Mouse (Mus musculus) embryonic facial prominence, embryonic 15.5 days (tissue): Measurements from ENCODE around the gene Lgr6. TPM values are rescaled to one million over a fixed set of nuclear protein-coding genes. Genes with fewer than 3 reads are reported as not detected.

Experiments
- ATAC-seq: fragments of 200-750 bp; cut with Nextera tagmentation; 2 replicates; pipeline ENCODE4 v1.8.0; 2017; ENCODE audit warnings: low read depth, moderate TSS enrichment; ENCODE audit not compliant: insufficient number of reproducible peaks, low FRiP score, low TSS enrichment
- H3K27ac ChIP-seq: fragments of 300-500 bp; sonication (generic); replicated peaks from 2 replicates; pipeline ENCODE4 v1.5.1; 2015; ENCODE audit warnings: mild to moderate bottlenecking, inconsistent platforms
- H3K27me3 ChIP-seq: fragments of 300-500 bp; sonication (generic); 2 replicates; pipeline ENCODE4 v1.6.1; 2015; ENCODE audit warnings: inconsistent platforms
- H3K36me3 ChIP-seq: fragments of 300-500 bp; sonication (generic); 2 replicates; pipeline ENCODE4 v1.6.1; 2015; ENCODE audit warnings: mild to moderate bottlenecking, inconsistent platforms
- H3K4me1 ChIP-seq: fragments of 300-500 bp; sonication (generic); 2 replicates; pipeline ENCODE4 v1.6.1; 2015; ENCODE audit warnings: inconsistent platforms
- H3K4me2 ChIP-seq: fragments of 300-500 bp; sonication (generic); replicated peaks from 2 replicates; pipeline ENCODE4 v1.6.1; 2015; ENCODE audit warnings: mild to moderate bottlenecking, inconsistent platforms
- H3K4me3 ChIP-seq: fragments of 300-500 bp; sonication (generic); replicated peaks from 2 replicates; pipeline ENCODE4 v1.5.1; 2015; ENCODE audit warnings: mild to moderate bottlenecking, inconsistent platforms
- H3K9ac ChIP-seq: fragments of 300-500 bp; sonication (generic); 2 replicates; pipeline ENCODE4 v1.6.1; 2015; ENCODE audit warnings: inconsistent platforms
- H3K9me3 ChIP-seq: fragments of 300-500 bp; sonication (generic); replicated peaks from 2 replicates; pipeline ENCODE4 v1.6.1; 2016; ENCODE audit warnings: inconsistent platforms
- WGBS: fragments of 180-500 bp; shearing (Covaris S2); methylation state at CpG from one replicate; pipeline ENCODE4 v1.1.7; 2015; 5-methylcytosine and 5-hydroxymethylcytosine counted together
- polyA plus RNA-seq: library from polyadenylated mRNA; unstranded; fragments of >200 nt; fragmentation: Nextera tagmentation; extraction: Ambion mirVana; gene quantifications from 2 replicates; pipeline ENCODE4 v1.2.1, GENCODE M21; 2015

Lgr6 gene
- polyA plus RNA-seq, 1 experiment from 2014 or later, result 14.2 TPM

DNA sequence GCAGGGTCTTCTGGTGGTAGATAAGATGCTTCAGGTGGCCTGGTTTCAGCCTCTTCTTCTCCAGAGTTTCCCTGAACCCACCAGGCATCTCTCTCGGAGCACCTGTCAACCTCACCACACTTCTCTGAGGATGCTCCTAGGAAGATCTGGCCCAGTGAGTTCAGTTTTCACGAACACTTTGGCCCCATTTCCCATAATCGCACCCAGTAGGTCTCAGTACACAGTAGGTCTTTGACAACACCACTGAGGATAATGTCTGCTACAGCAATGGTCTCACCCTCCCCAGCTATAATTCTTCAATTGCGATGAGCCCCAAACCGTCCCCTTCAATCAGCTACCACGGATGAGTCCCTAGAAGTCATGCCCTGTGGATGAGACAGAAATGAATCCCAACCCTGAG lies 7.6 kb downstream of the Lgr6 start:
- Histone ChIP-seq H3K27ac (no peak overlapping the region), H3K9ac (no peak overlapping the region), H3K4me1 (peaks cover 52% of the 10 kb centered on the region), H3K9me3 (no peaks in the 10 kb centered on the region), H3K4me2 (no peak overlapping the region), H3K27me3 (no peaks in the 10 kb centered on the region; the same call in 1 of the 2 replicates), H3K4me3 (no peak overlapping the region), H3K36me3 (no peaks in the 10 kb centered on the region)
- 88% methylated on average over 6 of the region's 6 CpGs for WGBS
- ATAC-seq, result no peak

DNA sequence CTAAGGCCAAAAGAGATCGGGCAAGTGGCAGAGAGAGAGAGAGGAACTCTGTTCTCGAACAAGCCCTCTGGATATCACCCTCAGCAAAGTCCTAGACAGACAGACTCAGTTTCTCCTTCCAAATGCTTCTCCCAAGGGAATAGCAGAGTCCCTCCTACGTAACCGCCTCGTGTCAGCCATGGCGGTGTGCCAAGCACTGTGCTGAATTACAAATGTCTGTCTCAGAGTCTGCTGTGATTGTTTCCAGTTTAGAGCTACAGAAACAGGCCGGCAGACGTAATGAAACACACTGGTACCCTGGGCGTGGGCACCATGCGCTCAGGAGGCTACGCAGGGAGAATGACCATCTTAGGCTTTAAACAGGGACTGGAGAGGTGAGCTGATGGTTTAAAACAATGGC lies 8.8 kb downstream of the Lgr6 start:
- no peak for ATAC-seq
- H3K4me2 ChIP-seq, result no peak overlapping the region
- H3K27ac ChIP-seq, result no peak overlapping the region
- no peak overlapping the region for H3K9ac ChIP-seq
- H3K4me1 ChIP-seq, result peaks cover 48% of the 10 kb centered on the region
- no peak overlapping the region for H3K4me3 ChIP-seq
- WGBS, result 51% methylated on average over 11 of the region's 11 CpGs
- H3K36me3 ChIP-seq, result no peaks in the 10 kb centered on the region
- no peaks in the 10 kb centered on the region for H3K9me3 ChIP-seq
- no peaks in the 10 kb centered on the region; the same call in 1 of the 2 replicates for H3K27me3 ChIP-seq

DNA sequence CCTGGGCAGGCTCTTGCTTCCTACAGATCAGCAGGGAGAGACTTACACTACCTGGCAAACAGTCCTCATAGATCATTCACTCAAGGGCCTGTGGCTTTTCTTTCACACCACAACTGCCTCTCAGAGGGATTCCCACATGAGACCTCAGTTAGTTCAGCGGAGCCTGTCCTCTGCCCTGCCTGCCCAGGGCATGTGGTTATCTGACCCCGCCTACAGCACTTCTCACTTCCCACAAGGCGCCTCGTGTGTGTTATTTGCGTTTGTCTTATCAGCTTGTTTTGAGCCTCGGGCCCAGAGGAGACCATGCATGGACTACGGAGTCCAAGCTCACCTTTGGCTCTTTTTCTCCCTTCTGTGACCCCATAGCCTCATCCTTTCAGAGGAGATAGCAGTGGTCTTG lies 9.9 kb downstream of the Lgr6 start:
- H3K9me3 ChIP-seq, result no peaks in the 10 kb centered on the region
- H3K4me1 ChIP-seq, result peaks cover 39% of the 10 kb centered on the region
- H3K9ac ChIP-seq, result no peak overlapping the region
- WGBS, result 47% methylated on average over 7 of the region's 7 CpGs
- H3K36me3 ChIP-seq, result no peaks in the 10 kb centered on the region
- no peak overlapping the region for H3K27ac ChIP-seq
- no peak overlapping the region for H3K4me3 ChIP-seq
- no peak for ATAC-seq
- H3K4me2 ChIP-seq, result no peak overlapping the region
- H3K27me3 ChIP-seq, result no peaks in the 10 kb centered on the region; the same call in 1 of the 2 replicates

DNA sequence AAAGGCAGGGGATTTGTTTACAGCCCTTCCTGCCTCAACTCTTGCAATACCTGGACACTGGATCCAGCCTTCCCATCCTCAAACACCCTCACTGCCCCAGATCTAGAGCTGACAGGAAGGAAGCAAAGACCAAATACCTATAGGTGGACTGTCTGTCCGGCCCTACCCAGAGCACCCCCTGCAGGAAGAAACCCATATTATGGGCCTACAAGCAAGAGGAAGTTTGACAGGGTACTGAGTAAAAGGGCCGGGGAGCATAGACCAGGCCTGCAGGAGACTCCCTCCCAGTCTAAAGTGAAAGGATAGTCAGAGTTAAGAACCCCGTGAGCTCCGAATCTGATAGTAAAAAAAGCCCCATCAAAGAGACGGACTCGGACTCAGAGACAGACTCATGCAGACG lies 10.4 kb downstream of the Lgr6 start:
- no peak overlapping the region for H3K9ac ChIP-seq
- H3K27ac ChIP-seq, result no peak overlapping the region
- no peak for ATAC-seq
- H3K36me3 ChIP-seq, result no peaks in the 10 kb centered on the region
- H3K4me2 ChIP-seq, result no peak overlapping the region
- H3K27me3 ChIP-seq, result peaks cover 4% of the 10 kb centered on the region; the same call in 1 of the 2 replicates
- no peaks in the 10 kb centered on the region for H3K9me3 ChIP-seq
- WGBS, result 73% methylated on average over 7 of the region's 7 CpGs
- no peak overlapping the region for H3K4me3 ChIP-seq
- H3K4me1 ChIP-seq, result peaks cover 41% of the 10 kb centered on the region

DNA sequence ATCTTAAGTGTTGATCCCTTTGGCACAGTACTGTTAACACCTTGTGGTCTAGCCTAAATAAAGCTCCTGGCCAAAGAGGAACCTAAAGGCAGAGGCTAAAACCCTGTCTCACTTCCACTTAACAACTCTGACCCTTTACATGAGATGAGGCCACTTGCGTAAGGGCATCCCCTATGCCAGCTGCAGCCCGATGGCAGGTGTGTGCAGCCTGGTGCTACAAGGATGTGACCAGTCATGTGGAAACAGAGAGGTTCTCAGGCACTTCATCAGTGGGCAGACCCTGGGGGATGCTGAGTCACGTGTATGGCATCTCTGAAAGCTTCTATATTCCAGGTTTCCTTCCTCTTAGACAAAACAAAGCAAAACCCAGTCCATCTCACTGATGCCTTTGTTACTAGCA lies 14.2 kb downstream of the Lgr6 start:
- H3K9ac ChIP-seq, result no peak overlapping the region
- no peaks in the 10 kb centered on the region for H3K9me3 ChIP-seq
- peaks cover 17% of the 10 kb centered on the region; the same call in 1 of the 2 replicates for H3K4me1 ChIP-seq
- no peaks in the 10 kb centered on the region for H3K36me3 ChIP-seq
- H3K27me3 ChIP-seq, result peaks cover 21% of the 10 kb centered on the region
- no peak for ATAC-seq
- H3K27ac ChIP-seq, result no peak overlapping the region
- WGBS, result 73% methylated on average over 3 of the region's 3 CpGs
- no peak overlapping the region for H3K4me2 ChIP-seq
- no peak overlapping the region for H3K4me3 ChIP-seq

DNA sequence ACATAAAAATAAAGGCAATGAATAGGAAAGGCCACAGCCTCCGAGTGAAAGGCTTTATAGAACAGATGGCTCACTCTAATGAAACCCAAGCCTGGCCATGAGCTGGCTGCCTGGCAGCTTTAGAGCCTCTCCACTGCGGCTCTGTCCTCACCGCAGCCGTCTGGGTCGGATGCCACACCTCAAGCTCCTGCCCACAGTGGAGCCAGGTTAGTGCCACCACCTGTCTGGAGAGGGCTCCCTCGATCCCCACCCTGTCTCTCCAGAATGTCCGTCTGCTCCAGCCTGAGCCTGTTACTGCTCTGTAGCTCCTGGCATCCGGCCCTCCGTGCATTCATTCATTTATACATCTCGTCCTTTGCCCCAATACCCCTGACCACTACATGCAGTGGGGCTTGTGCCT lies 15.4 kb downstream of the Lgr6 start:
- H3K4me3 ChIP-seq, result no peak overlapping the region
- H3K27ac ChIP-seq, result no peak overlapping the region
- WGBS, result 58% methylated on average over 10 of the region's 10 CpGs
- H3K9ac ChIP-seq, result no peak overlapping the region
- 0 out of 2 replicates have a peak, but pooled peaks have one; percentile 37 for ATAC-seq
- H3K4me2 ChIP-seq, result no peak overlapping the region
- H3K36me3 ChIP-seq, result no peaks in the 10 kb centered on the region
- H3K27me3 ChIP-seq, result peaks cover 34% of the 10 kb centered on the region
- H3K9me3 ChIP-seq, result no peaks in the 10 kb centered on the region
- H3K4me1 ChIP-seq, result peaks cover 18% of the 10 kb centered on the region

DNA sequence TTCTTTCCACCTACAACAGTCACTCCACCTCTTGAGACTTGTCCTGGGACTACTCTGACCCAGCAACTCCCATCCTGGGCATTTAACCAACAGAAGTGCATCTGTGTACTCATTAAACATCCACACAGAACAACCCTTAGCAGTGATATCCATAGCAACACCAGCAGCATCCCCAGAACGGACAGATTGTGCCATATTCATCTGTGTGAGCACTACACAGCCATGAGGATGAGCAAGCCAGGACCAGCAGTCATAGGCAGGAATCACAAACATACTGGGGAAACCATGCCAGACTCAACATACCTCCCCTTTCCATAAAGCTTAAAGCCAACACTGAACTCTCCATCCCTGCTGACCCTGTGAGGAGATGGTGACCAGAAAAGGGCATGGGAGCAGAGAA lies 17.7 kb downstream of the Lgr6 start:
- Histone ChIP-seq H3K9me3 (no peaks in the 10 kb centered on the region), H3K4me1 (peaks cover 27% of the 10 kb centered on the region), H3K9ac (no peak overlapping the region), H3K27ac (no peak overlapping the region), H3K27me3 (peaks cover 35% of the 10 kb centered on the region), H3K36me3 (no peaks in the 10 kb centered on the region), H3K4me2 (no peak overlapping the region), H3K4me3 (no peak overlapping the region)
- no peak for ATAC-seq
- WGBS, result 78% methylated on average over 1 of the region's 1 CpGs

DNA sequence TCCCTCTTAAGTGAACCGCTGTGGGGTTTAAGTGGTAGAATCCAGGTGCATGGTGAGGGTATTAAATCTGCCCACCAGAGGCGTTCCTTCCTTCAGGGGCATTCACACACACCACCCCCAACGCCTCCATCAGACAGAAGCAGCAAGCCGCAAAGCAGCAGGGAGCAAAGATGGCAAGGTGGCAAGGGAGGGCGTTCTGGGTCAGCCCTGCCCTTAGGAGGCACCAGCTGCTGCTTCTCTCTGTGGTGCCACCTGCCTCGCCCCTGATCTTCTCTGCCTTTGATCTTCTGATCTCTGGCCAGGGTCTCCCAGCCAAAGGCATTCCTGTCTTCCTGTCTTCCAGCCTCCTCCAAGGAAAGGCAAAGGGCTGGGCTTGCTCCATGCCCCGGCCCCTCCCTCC lies 19.1 kb downstream of the Lgr6 start:
- ATAC-seq, result no peak

DNA sequence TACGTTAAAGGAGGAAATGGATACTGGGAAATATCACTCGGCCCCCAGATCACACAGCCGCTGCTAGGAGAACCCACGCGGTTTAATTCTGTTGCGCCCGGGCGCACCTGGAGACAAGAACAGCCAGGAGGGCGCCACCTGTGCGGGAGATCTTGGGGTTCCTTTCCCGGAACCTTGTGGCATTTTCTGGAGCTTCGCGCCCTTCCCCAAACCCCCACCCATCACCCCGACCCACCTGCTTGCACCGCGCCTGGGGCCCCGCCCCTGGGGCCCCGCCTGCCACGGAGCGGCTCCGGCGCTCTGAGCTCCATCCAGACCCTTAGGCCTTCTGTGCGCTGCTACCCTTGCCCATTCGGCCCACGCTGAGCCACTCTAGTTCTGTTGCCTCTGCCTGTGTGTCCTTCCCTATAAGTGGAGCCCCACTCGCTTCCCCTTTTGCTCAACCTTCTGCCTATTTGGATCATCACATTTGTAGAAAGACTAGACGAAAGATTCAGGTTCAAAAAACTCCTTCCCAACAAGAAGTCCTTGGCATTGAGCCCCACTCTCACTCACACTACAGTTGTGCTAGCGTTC lies 19.7 kb downstream of the Lgr6 start:
- Histone ChIP-seq H3K9me3 (no peaks in the 10 kb centered on the region), H3K36me3 (no peaks in the 10 kb centered on the region), H3K9ac (no peak overlapping the region), H3K4me2 (peak overlapping the region; percentile 35), H3K4me1 (peaks cover 27% of the 10 kb centered on the region), H3K27ac (no peak overlapping the region), H3K27me3 (peaks cover 41% of the 10 kb centered on the region), H3K4me3 (0 out of 2 replicates have a peak overlapping the region, but pooled peaks have one; percentile 6)
- ATAC-seq, result no peak
- WGBS, result 16% methylated on average over 24 of the region's 28 CpGs

More for the DNA sequence above, 19.1 kb downstream of the Lgr6 start:
- Histone ChIP-seq H3K4me3 (no peak overlapping the region), H3K27ac (no peak overlapping the region), H3K9me3 (no peaks in the 10 kb centered on the region), H3K27me3 (peaks cover 41% of the 10 kb centered on the region), H3K9ac (no peak overlapping the region), H3K4me1 (peaks cover 27% of the 10 kb centered on the region), H3K36me3 (no peaks in the 10 kb centered on the region), H3K4me2 (no peak overlapping the region)
- WGBS, result 37% methylated on average over 7 of the region's 7 CpGs

DNA sequence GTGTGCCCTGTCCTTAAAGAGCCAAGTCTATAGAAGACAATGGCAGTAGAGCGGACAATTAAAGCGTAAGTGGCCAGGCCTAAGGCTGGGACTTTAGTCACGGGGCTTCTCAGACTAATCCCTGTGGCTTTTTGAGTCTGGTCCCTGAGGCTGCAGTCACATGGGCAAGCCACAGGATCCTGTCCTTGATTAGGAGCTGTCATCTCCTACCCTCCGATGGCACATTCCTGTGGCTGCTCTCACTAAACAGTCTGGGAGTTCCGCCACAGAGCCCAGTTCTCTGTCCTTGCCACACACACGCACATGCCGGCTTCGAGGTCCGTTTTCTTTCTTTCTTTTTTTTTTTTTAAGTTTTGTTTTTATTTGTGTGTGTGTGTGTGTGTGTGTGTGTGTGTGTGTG lies 21.6 kb downstream of the Lgr6 start:
- Histone ChIP-seq H3K27ac (no peak overlapping the region), H3K9ac (no peak overlapping the region), H3K9me3 (no peaks in the 10 kb centered on the region), H3K4me2 (no peak overlapping the region), H3K4me3 (no peak overlapping the region), H3K4me1 (peaks cover 25% of the 10 kb centered on the region), H3K36me3 (no peaks in the 10 kb centered on the region), H3K27me3 (peaks cover 36% of the 10 kb centered on the region)
- 26% methylated on average over 9 of the region's 9 CpGs for WGBS
- ATAC-seq, result peak; percentile 75

DNA sequence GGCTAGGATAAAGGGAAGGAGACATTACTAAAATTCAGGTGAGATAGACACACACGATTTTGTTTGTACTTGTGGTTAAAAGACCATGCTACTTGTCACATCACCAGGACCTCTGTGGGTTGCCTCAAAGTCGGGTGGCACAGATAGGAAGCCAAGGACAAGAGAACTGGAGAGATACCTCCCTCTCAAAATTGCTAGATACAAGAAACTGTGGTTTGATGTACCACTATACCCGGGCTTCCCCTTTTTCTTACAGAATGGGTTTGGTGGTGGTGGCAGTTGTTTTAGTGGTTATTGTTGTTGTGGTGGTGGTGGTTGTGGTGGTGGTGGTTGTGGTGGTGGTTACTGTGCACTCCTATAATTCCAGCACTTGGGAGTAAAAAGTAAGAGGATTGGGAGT lies 22.8 kb downstream of the Lgr6 start:
- H3K27me3 ChIP-seq, result peaks cover 40% of the 10 kb centered on the region
- WGBS, result 76% methylated on average over 3 of the region's 3 CpGs
- H3K4me3 ChIP-seq, result no peak overlapping the region
- no peak overlapping the region for H3K27ac ChIP-seq
- no peak for ATAC-seq
- peaks cover 33% of the 10 kb centered on the region for H3K4me1 ChIP-seq
- no peaks in the 10 kb centered on the region for H3K9me3 ChIP-seq
- H3K36me3 ChIP-seq, result no peaks in the 10 kb centered on the region
- no peak overlapping the region for H3K9ac ChIP-seq
- no peak overlapping the region for H3K4me2 ChIP-seq

DNA sequence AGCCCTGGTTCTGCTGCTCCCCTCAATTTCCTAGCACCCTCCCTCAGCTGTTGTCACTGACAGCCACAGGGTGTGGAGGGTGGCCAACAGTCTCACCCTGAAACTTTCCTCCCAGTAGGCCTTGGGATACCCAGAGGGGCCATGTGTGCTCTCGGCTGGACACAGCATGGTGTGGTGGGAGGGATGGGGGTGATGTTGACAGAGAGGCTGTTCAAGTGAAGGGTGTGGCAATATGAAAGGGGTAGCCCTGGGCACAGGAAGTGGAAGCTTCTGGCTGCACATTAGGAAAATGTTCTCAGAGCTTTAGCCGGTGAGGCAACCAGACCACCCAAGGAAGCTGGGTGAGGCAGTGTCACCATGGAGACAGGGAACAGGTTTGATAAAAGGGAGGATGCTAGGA lies 26.1 kb downstream of the Lgr6 start:
- H3K9me3 ChIP-seq, result no peaks in the 10 kb centered on the region
- no peak overlapping the region for H3K27ac ChIP-seq
- peaks cover 14% of the 10 kb centered on the region for H3K27me3 ChIP-seq
- H3K4me2 ChIP-seq, result no peak overlapping the region
- H3K4me3 ChIP-seq, result no peak overlapping the region
- H3K9ac ChIP-seq, result no peak overlapping the region
- H3K4me1 ChIP-seq, result peaks cover 27% of the 10 kb centered on the region
- ATAC-seq, result no peak
- 21% methylated on average over 2 of the region's 2 CpGs for WGBS
- H3K36me3 ChIP-seq, result no peaks in the 10 kb centered on the region
